Mouse (Mus musculus) neural tube, embryonic 10.5 days (tissue): ENCODE measurements around the gene Dnmt1.
A peak's percentile ranks its signal among the peaks of the same experiment; 100 is the strongest.

ENCODE experiments used
- DNase-seq: peaks from one replicate; pipeline ENCODE4 v3.0.0-alpha.2; 2017; ENCODE audit warnings: low spot score; ENCODE audit errors: extremely low spot score

The Dnmt1 gene

DNA sequence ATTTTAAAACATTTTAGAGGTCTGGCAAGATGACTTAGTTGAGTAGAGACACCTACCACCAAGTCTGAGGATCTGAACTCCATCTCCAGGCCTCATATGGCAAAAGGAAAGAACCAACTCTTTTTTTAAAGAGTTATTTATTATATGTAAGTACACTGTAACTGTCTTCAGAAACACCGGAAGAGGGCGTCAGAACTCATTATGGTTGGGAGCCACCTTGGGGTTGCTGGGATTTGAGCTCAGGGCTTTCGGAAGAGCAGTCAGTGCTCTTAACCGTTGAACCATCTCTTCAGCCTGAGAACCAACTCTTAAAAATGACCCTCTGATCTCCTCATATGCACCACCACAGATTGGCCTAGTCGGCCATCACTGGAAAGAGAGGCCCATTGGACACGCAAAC, 72.5 kb downstream of the Dnmt1 start:
- no peak for DNase-seq

GRCm38 (mm10) chr9:20886563-20886962, 73.1 kb downstream of the Dnmt1 start:
- DNase-seq = no peak

- DNase-seq = no peak
Measured at GRCm38 (mm10) chr9:20879097-20879792, 80.4 kb downstream of the Dnmt1 start, which contains the start of gene Angptl6. TSS of gene Angptl6 (minus strand) at chr9:20879727.

- DNase-seq = no peak
Measured at GRCm38 (mm10) chr9:20878710-20879065, 81.0 kb downstream of the Dnmt1 start.

DNA sequence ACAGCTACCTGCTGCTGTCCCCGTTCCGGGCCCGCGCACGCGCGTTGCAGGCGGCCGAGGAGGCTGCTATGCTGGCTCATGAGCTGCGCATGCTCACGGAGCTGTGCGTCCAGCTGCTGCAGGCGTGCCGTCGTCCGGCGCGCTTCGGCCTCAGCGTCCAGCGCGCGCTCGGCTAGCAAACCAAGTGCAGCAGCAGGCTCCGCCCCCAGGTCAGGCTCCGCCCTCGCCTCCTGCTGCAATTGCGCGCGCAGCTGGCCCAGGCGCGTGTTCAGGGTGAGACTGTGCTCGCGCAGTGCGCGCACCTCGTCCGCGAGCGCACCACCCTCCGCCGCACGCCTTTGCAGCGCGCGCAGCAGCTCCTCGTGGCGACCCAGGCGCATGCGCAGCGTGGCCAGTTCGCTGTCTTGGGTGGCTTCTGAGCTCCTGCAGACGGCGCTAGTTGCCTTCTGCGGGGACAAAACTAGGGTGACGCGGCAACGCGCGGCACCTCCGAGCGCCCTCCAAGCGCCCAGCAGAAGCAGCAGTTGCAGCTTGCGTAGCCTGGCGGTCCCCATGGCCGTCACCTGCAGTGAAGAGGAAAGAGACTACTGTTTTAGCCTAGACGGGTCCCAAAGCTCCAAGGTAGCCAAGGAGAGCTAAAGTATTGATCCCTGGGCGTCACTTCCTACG, 81.5 kb downstream of the Dnmt1 start:
- DNase-seq = peak; percentile 100

DNA sequence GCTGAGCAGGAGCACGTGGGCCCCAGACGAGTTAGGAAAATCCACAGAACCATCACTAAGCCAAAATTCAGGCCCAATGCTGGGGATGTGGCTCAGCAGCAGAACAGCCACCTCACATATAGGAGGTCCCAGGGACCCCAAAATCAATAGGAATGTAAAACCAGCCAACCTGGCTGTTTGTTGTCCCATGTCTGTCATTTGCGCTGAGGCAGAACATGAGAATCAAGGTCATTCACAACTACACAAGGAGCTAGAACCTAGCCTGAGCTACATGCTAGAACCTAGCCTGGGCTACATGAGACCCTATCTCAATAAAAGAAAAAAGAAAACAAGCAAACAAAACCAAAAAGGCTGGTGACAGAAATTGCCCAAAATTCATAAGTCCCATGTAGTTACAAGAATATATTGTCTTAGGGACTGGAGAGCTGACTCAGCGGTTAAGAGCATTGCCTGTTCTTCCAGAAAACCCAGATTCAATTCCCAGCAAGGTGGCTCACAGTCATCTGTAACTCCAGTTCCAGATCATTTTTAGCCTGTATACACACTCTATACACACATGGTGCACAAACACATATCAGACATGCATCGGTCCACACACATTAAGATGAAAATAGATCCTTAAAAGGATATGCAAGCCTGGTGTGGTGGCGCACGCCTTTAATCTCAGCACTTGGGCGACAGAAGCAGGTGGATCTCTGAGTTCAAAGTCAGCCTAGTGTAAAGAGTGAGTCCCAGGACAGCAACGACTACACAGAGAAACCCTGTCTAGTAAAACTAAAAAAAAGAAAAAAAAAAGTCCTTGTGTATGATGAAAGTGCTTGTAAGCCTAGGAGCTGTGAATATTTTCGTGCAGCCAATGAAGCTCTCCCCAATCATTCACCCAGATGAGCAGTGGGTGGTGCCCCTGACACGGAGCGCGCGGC, 82.3 kb downstream of the Dnmt1 start:
- no peak for DNase-seq

GRCm38 (mm10) chr9:20876318-20877117, 83.2 kb downstream of the Dnmt1 start:
- DNase-seq = no peak

- no peak for DNase-seq
Measured at GRCm38 (mm10) chr9:20875021-20875790, 84.5 kb downstream of the Dnmt1 start.

- no peak for DNase-seq
Measured at GRCm38 (mm10) chr9:20873521-20873920, 86.2 kb downstream of the Dnmt1 start.

- no peak for DNase-seq
Measured at GRCm38 (mm10) chr9:20872991-20873390, 86.7 kb downstream of the Dnmt1 start.

- no peak for DNase-seq
Measured at GRCm38 (mm10) chr9:20870211-20871173, 89.2 kb downstream of the Dnmt1 start.

DNA sequence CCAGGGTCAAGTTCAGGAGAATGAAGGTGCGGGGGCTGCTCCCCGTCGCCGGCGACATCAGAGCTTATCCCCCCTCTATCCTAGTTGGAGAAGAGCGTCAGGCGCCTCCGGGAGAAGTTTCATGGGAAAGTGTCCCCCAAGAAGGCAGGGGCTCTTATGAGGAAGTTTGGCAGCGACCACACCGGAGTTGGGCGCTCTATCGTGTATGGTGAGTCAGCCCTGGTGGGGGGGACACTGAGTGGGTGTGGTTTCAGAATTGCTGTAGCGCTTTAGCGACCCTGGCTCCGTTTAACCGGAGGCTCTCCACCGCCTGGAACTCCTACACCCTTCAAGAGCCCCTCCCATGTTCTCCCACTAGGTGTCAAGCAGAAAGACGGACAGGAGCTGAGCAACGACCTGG, 90.4 kb downstream of the Dnmt1 start:
- no peak for DNase-seq

- DNase-seq = no peak
Measured at GRCm38 (mm10) chr9:20868448-20869001, 91.2 kb downstream of the Dnmt1 start, which contains the start of gene A230050P20Rik. TSS of gene A230050P20Rik (plus strand) at chr9:20868642.

DNA sequence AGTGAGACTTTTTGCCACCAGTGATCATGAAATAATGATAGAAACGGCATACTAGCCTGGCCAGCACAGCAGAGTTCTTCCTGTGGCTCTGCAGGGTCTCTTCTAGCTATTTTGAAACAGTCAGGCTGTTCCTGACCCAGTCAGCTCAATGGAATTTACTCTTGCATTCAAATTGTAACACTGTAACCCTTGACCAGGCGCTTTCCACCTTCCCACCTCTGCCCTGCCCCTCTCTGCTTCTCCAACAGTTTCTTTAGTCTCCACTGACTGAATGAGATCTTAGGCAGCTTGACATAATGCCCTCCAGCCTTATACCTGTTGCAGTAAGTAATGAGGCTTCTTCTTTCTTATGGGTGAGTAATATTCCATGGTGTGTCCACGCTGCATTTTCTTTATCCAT, 92.8 kb downstream of the Dnmt1 start:
- DNase-seq = no peak

- DNase-seq = no peak
Measured at GRCm38 (mm10) chr9:20862225-20862624, 97.5 kb downstream of the Dnmt1 start.

GRCm38 (mm10) chr9:20861821-20862220, 97.9 kb downstream of the Dnmt1 start:
- peak; percentile 42 for DNase-seq

GRCm38 (mm10) chr9:20859926-20860325, 99.8 kb downstream of the Dnmt1 start:
- no peak for DNase-seq
